Mouse (Mus musculus) layer of hippocampus, adult 11-12 months (tissue): ENCODE measurements around the gene Brap.

Experiments used
- DNase-seq: peaks from one replicate; pipeline ENCODE4 v3.0.0; 2022; ENCODE audit warnings: low spot score

Brap gene

GRCm38 (mm10) chr5:121714928-121715327 is 54.6 kb downstream of the Brap start:
- DNase-seq = no peak

GRCm38 (mm10) chr5:121718462-121718861 is 58.1 kb downstream of the Brap start:
- DNase-seq = no peak

- no peak for DNase-seq
Observed at GRCm38 (mm10) chr5:121720888-121721585, 60.7 kb downstream of the Brap start.

GRCm38 (mm10) chr5:121721841-121722240 is 61.5 kb downstream of the Brap start:
- DNase-seq = no peak

GRCm38 (mm10) chr5:121724678-121725077 is 64.3 kb downstream of the Brap start:
- no peak for DNase-seq

- DNase-seq = no peak
Observed at GRCm38 (mm10) chr5:121730057-121730456, 69.7 kb downstream of the Brap start.

DNA sequence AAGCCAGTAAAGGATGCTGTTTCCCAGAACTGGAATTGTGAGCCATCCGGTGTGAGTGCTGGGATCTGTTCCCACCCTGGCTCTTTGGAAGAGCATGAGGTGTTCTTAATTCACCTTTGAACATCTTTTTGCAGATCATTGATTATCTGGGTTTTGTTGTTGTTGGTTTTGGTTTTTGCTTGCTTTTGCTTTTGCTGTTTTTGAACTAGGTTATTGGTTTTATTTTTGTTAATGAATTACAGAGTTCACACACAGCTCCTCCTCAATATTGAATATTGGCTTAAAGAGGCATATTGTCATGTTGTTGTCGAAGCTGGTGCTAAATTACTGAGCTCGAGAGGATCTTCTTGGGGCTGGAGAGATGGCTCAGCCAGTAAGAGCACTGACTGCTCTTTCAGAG is 76.3 kb downstream of the Brap start:
- DNase-seq = no peak
